Mouse (Mus musculus) hindbrain, embryonic 12.5 days (tissue): Measurements from ENCODE around the gene Gm11111. TPM values are rescaled to one million over a fixed set of nuclear protein-coding genes. Genes with fewer than 3 reads are reported as not detected.

Experiments used
- polyA plus RNA-seq: library from polyadenylated mRNA; unstranded; fragments of >200 nt; fragmentation: Nextera tagmentation; extraction: Ambion mirVana; gene quantifications from 2 replicates; pipeline ENCODE4 v1.2.1, GENCODE M21; 2016

Gene Gm11111
- polyA plus RNA-seq, 1 experiment from 2014 or later, result not detected

Other genes starting within 250 kb of the Gm11111 start
- gene Cfap299, start 223.4 kb upstream of the Gm11111 start, polyA plus RNA-seq, result 1.7 and 2.9 TPM in 2 replicates